Mouse (Mus musculus): ENCODE data around the gene Olfr1173. TPM values are rescaled to one million over a fixed set of nuclear protein-coding genes. Genes with fewer than 3 reads are reported as not detected.

Gene Olfr1173
- under 1 TPM in 1 of 2 experiments, not detected in 1; 0.13 TPM for polyA plus RNA-seq (2017; shearing (Covaris generic))

DNA sequence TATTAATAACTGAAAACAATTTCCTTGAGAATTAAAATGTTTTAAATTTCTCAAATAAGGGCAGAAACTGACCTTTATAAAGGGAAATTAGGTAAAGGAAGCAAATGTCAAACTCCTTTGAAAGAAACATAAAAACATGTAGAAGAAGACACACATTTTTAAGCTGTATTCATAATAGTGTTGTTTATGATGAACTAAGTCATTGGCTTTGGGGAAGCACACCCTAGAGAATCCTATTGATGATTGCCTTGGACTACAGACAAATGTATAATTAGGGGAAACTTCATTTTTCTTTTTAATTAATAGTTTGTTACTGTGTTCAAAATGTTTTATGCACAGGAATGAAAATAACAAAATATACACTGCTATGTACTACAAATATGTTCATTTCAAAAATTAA is at the start of gene Olfr1173:
Olfr1173 (minus strand) TSS at position 101 of the 400 bp plus-strand sequence.
- ATAC-seq, result no peak

DNA sequence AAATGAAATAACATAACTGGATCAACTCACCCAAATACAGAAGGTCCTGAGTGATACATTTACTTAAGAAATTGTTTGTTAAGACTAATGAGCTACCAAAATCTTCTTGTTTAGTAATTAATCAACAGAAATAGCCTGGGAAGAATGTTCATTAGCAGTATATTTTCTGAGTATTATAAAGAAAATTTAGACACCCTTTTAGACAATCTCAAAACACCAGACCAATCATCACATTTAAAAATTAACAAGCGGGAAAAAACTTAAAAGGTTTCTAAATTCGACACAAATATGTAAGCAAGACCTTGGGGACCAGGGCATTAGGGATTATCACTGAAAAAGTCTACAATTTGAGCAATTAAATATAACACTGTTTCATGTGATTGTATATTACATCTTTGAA is 47.4 kb upstream of the Olfr1173 start, which contains the start of gene Olfr1175-ps:
Olfr1175-ps (minus strand) TSS at position 101 of the 400 bp plus-strand sequence.
- no peak for ATAC-seq

DNA sequence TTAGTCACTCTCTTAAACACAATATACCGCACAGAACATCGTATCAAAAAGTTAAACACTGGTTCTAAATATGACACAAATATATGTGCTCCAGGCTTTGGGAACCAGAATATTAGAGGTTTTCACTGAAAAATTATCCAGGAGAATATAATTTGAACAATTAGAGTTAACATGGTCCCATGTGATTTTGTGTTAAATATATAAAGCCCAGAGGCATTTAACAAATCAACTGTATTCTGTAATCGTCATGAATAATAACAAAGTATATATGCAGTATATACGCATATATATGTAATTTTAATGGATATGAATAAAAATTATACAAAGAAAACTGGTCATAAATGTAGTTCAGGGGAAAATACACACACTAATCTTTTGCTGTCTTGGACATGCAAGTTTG is 35.4 kb upstream of the Olfr1173 start, which contains the start of gene Olfr1174-ps:
Olfr1174-ps (minus strand) TSS at position 101 of the 400 bp plus-strand sequence.
- ATAC-seq, result no peak

DNA sequence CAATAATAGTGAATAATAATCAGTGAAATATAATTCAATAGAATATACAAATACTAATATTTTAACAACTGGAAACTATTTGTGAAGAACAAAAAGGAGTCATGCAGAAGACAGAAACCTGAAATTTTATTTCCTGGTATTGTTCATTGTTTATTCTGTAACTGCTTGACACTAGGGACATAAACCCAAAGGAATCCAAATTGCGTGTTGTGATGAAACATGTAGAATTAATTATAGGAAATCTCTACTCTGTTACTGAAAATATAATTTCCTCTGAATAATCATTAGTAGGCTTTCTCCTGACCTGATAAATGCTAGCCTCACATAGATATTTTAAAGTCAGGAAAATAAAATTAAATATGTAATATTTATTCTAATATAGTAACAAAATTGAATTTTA is 51.4 kb downstream of the Olfr1173 start, which contains the start of gene Olfr1170:
Olfr1170 (minus strand) TSS at position 101 of the 400 bp plus-strand sequence.
- ATAC-seq, result no peak

Other genes with a start within 250 kb of the Olfr1173 start
- gene Olfr73, start 242.2 kb downstream of the Olfr1173 start, polyA plus RNA-seq (2017; shearing (Covaris generic)), result not detected
- gene Olfr1162, start 228.7 kb downstream of the Olfr1173 start, polyA plus RNA-seq (2017; shearing (Covaris generic)), result under 1 TPM in 1 of 2 experiments, not detected in 1; 0.13 TPM
- under 1 TPM in 1 of 2 experiments, not detected in 1; 0.32 TPM for gene Olfr1163, start 208.0 kb downstream of the Olfr1173 start, polyA plus RNA-seq (2017; shearing (Covaris generic))
- gene Olfr1164, start 185.9 kb downstream of the Olfr1173 start, polyA plus RNA-seq (2017; shearing (Covaris generic)), result not detected
- gene Olfr1166, start 151.6 kb downstream of the Olfr1173 start, polyA plus RNA-seq (2017; shearing (Covaris generic)), result not detected
- not detected for gene Olfr1167, start 124.7 kb downstream of the Olfr1173 start, polyA plus RNA-seq (2017; shearing (Covaris generic))
- not detected for gene Olfr1168, start 98.0 kb downstream of the Olfr1173 start, polyA plus RNA-seq (2017; shearing (Covaris generic))
- gene Olfr1170, start 51.5 kb downstream of the Olfr1173 start, polyA plus RNA-seq (2017; shearing (Covaris generic)), result not detected
- gene Olfr1174-ps, start 35.3 kb upstream of the Olfr1173 start, polyA plus RNA-seq (2017; shearing (Covaris generic)), result not detected
- gene Olfr1175-ps, start 47.3 kb upstream of the Olfr1173 start, polyA plus RNA-seq (2017; shearing (Covaris generic)), result not detected
- gene Olfr1176, start 56.8 kb upstream of the Olfr1173 start, polyA plus RNA-seq (2017; shearing (Covaris generic)), result not detected
- gene Olfr1177-ps, start 66.6 kb upstream of the Olfr1173 start, polyA plus RNA-seq (2017; shearing (Covaris generic)), result not detected
- gene Olfr1178, start 107.2 kb upstream of the Olfr1173 start, polyA plus RNA-seq (2017; shearing (Covaris generic)), result under 1 TPM in 1 of 2 experiments, not detected in 1; 0.17 TPM
- gene Olfr1179, start 126.6 kb upstream of the Olfr1173 start, polyA plus RNA-seq (2017; shearing (Covaris generic)), result not detected
- not detected for gene Olfr1180, start 139.3 kb upstream of the Olfr1173 start, polyA plus RNA-seq (2017; shearing (Covaris generic))
- gene Olfr1181, start 146.3 kb upstream of the Olfr1173 start, polyA plus RNA-seq (2017; shearing (Covaris generic)), result not detected
- gene Gm13757, start 169.3 kb upstream of the Olfr1173 start, polyA plus RNA-seq (2017; shearing (Covaris generic)), result not detected
- gene Olfr1183, start 175.0 kb upstream of the Olfr1173 start, polyA plus RNA-seq (2017; shearing (Covaris generic)), result not detected
- not detected for gene Olfr1184, start 203.7 kb upstream of the Olfr1173 start, polyA plus RNA-seq (2017; shearing (Covaris generic))
- gene Olfr1185-ps1, start 213.4 kb upstream of the Olfr1173 start, polyA plus RNA-seq (2017; shearing (Covaris generic)), result under 1 TPM in 1 of 2 experiments, not detected in 1; 0.44 TPM
- not detected for gene Olfr1186, start 238.7 kb upstream of the Olfr1173 start, polyA plus RNA-seq (2017; shearing (Covaris generic))